Mouse (Mus musculus) liver, postnatal 0 days (tissue): ENCODE measurements around the gene Vwce. TPM values are rescaled to one million over a fixed set of nuclear protein-coding genes. Genes with fewer than 3 reads are reported as not detected.

Source experiments
- ATAC-seq: fragments of 200-750 bp; cut with Nextera tagmentation; 2 replicates; pipeline ENCODE4 v1.8.0; 2017; ENCODE audit warnings: mild to moderate bottlenecking, moderate library complexity
- DNase-seq: peaks from one replicate; pipeline ENCODE4 v3.0.0-alpha.2; 2016
- H3K27ac ChIP-seq: fragments of 300-500 bp; sonication (generic); 2 replicates; pipeline ENCODE4 v1.5.1; 2014; ENCODE audit warnings: antibody characterized with exemption, moderate library complexity, mild to moderate bottlenecking, low read depth
- H3K27me3 ChIP-seq: fragments of 300-500 bp; sonication (generic); 2 replicates; pipeline ENCODE4 v1.6.1; 2014; ENCODE audit warnings: low read length, control low read depth, mixed read lengths; ENCODE audit not compliant: insufficient read depth
- H3K36me3 ChIP-seq: fragments of 300-500 bp; sonication (generic); replicated peaks from 2 replicates; pipeline ENCODE4 v1.6.1; 2014; ENCODE audit warnings: mild to moderate bottlenecking, control low read depth, low read length, moderate library complexity, mixed read lengths; ENCODE audit not compliant: insufficient read depth
- H3K4me1 ChIP-seq: fragments of 300-500 bp; sonication (generic); 2 replicates; pipeline ENCODE4 v1.6.1; 2014; ENCODE audit warnings: antibody characterized with exemption, mild to moderate bottlenecking, control low read depth; ENCODE audit not compliant: insufficient read depth
- H3K4me2 ChIP-seq: fragments of 300-500 bp; sonication (generic); 2 replicates; pipeline ENCODE4 v1.6.1; 2014; ENCODE audit warnings: low read depth, mild to moderate bottlenecking, low read length, moderate library complexity, mixed read lengths
- H3K4me3 ChIP-seq: fragments of 300-500 bp; sonication (generic); 2 replicates; pipeline ENCODE4 v1.5.1; 2014; ENCODE audit warnings: low read depth, low read length
- H3K9ac ChIP-seq: fragments of 300-500 bp; sonication (generic); replicated peaks from 2 replicates; pipeline ENCODE4 v1.6.1; 2014; ENCODE audit warnings: mild to moderate bottlenecking, moderate library complexity
- H3K9me3 ChIP-seq: fragments of 300-500 bp; sonication (generic); 2 replicates; pipeline ENCODE4 v1.6.1; 2016; ENCODE audit warnings: mild to moderate bottlenecking, control low read depth, low read length, mixed read lengths
- CTCF ChIP-seq: sonication (generic); IDR thresholded peaks from 2 replicates; pipeline ENCODE4 v1.5.1; 2016; ENCODE audit warnings: antibody characterized with exemption, low read depth
- EP300 ChIP-seq: IDR thresholded peaks from 2 replicates; pipeline ENCODE4 v1.6.1; 2016; ENCODE audit warnings: antibody characterized with exemption, low read depth, mild to moderate bottlenecking
- WGBS: fragments of 180-500 bp; shearing (Covaris S2); extraction: QIAGEN DNeasy Blood & Tissue Kit; methylation state at CpG from one replicate; pipeline ENCODE4 v1.1.7; 2014; ENCODE audit not compliant: insufficient replicate concordance; 5-methylcytosine and 5-hydroxymethylcytosine counted together
- polyA plus RNA-seq: library from polyadenylated mRNA; unstranded; fragments of >200 nt; fragmentation: Nextera tagmentation; extraction: Ambion mirVana; gene quantifications from 2 replicates; pipeline ENCODE4 v1.2.1, GENCODE M21; 2015

The Vwce gene
- polyA plus RNA-seq, 1 experiment from 2014 or later: 18.2 TPM

DNA sequence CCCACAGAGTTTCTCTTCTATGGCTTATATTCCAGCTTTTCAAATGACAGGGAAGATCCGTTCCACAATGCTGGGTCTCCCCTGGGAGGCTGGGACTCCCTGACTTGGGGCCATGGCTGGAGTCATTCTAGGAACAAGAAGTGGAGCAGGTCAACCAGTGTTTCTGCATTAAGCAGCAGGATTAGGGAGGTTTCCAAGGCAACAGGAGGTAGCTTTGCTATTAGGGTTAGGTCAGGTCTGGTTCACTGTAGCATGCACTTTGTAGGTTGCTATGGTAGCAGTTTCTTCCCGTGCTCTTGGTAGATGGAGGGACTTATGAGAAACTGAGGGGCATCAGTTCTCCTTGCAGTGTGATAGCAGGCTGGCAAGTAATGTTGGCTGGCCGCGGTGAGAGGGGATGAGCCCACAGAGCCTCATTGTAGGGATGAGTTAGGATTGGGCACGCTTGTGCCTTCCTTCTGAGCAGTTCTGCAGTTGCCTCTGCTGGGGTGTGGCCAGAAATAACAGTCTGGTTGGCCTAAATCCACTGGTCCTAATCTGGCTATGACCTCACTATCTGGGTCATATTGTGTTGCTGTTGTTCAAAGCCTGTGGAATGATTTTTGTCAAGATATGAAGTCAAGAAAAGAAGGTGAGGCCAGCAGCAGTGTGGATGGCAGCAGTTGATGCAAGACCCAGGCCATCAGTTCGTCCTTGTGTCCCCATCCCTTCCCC, 67.2 kb downstream of the Vwce start:
- 77% methylated on average over 6 of the region's 6 CpGs for WGBS
- H3K9me3 ChIP-seq: no peaks in the 10 kb centered on the region
- DNase-seq: no peak
- H3K4me2 ChIP-seq: no peak overlapping the region
- no peak for TF ChIP-seq EP300
- no peak for TF ChIP-seq CTCF
- no peak overlapping the region for H3K4me3 ChIP-seq
- no peak overlapping the region for H3K9ac ChIP-seq
- peaks cover 65% of the 10 kb centered on the region for H3K4me1 ChIP-seq
- no peaks in the 10 kb centered on the region for H3K27me3 ChIP-seq
- H3K36me3 ChIP-seq: 0 out of 2 replicates have a peak, but pooled peaks cover 4% of the 10 kb centered on the region
- no peak overlapping the region for H3K27ac ChIP-seq
- no peak for ATAC-seq

DNA sequence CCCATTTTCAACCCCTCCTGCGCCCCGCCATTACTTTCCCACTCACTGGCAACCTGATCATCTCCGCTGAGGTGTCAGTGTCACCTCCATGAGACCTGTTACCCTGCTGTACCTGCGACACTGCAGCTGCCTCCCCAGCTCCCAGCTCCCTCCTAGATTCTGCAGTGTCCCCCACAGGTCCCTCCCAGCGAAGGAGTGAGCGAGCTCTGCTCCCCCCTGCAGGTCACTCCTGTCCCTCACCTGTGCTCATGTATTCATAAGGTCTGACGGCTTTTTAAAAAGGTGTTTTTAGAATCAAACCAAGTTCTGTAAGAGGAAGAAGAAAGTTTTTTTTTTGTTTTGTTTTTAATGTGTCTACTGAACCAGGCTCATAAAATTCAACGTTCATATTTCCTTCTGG, 68.1 kb downstream of the Vwce start:
- no peak overlapping the region for H3K4me3 ChIP-seq
- 64% methylated on average over 8 of the region's 8 CpGs for WGBS
- no peak overlapping the region for H3K27ac ChIP-seq
- ATAC-seq (no peak), DNase-seq (no peak)
- H3K4me2 ChIP-seq: no peak overlapping the region
- H3K9ac ChIP-seq: no peak overlapping the region
- peaks cover 60% of the 10 kb centered on the region for H3K4me1 ChIP-seq
- TF ChIP-seq EP300 (no peak), CTCF (no peak)
- no peaks in the 10 kb centered on the region for H3K27me3 ChIP-seq
- peaks cover 7% of the 10 kb centered on the region for H3K36me3 ChIP-seq
- H3K9me3 ChIP-seq: no peaks in the 10 kb centered on the region

DNA sequence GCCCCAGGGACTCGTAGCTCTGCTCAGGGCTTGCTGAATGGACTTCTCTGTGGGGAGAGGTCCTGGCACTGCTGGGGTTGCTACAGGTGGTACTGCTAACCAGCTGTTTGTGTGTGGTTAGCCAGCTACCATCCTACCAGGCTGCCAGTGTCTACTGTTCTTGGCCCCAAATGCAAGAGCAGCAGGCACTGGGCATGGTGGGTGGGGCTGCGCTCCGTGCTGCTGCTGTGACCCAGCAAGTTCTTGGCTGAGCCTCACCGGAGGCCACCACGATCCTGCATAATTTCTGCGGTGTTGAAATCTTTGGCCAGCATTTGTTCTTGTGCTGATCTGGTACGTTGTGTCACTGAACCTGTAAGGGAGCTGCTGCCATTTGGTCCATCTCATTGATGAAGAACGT, 69.5 kb downstream of the Vwce start:
- TF ChIP-seq CTCF: no peak
- TF ChIP-seq EP300: no peak
- ATAC-seq: no peak
- WGBS: 64% methylated on average over 8 of the region's 8 CpGs
- H3K9ac ChIP-seq: no peak overlapping the region
- H3K36me3 ChIP-seq: peaks cover 13% of the 10 kb centered on the region
- H3K27me3 ChIP-seq: no peaks in the 10 kb centered on the region
- H3K4me3 ChIP-seq: no peak overlapping the region
- H3K4me2 ChIP-seq: no peak overlapping the region
- DNase-seq: peak; percentile 35
- 0 out of 2 replicates have a peak overlapping the region, but pooled peaks have one; percentile 3 for H3K27ac ChIP-seq
- H3K9me3 ChIP-seq: no peaks in the 10 kb centered on the region
- H3K4me1 ChIP-seq: peaks cover 47% of the 10 kb centered on the region

DNA sequence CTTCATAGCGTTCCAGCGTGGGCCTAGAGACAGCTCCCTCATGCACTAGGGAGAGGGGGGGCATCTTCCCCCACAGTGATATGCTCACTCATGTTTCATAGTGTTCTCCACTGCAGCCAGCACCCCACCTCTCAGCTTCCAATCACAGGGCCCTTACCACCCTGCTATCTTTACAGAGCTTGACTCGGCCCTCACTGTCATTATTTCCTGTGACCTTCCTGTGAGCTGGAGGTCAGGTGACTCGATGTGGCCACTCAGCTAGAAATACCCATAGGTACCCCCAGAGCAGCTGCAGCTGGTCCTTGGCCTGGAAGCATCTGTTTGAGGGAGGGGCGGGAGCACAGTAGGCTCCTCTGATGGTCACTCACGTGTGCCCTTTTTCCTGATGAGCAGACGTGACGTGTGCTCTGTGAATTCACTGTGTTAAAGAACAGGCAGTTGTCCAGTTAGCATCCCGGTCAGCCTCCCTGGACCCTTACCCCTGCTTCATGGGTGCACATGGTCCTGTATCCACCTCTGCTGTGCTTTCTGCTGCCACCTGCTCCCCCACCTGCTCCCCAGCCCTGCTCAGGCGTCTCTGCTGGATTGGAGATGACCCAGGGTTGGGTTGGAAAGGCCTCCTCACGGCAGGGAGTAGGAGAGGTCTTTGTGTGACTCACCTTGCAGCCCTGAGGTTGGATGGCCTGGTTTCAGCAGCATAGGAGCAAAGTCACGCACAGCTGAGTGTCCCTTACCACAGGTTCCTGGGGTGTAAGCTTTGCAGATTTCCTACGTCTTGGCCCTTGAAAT, 73.3 kb downstream of the Vwce start:
- peaks cover 20% of the 10 kb centered on the region for H3K4me1 ChIP-seq
- no peak overlapping the region for H3K9ac ChIP-seq
- WGBS: 76% methylated on average over 13 of the region's 13 CpGs
- no peaks in the 10 kb centered on the region for H3K9me3 ChIP-seq
- TF ChIP-seq EP300 (no peak), CTCF (no peak)
- ATAC-seq (no peak), DNase-seq (no peak)
- H3K4me3 ChIP-seq: no peak overlapping the region
- no peaks in the 10 kb centered on the region for H3K27me3 ChIP-seq
- no peak overlapping the region for H3K27ac ChIP-seq
- H3K4me2 ChIP-seq: no peak overlapping the region
- peaks cover 33% of the 10 kb centered on the region for H3K36me3 ChIP-seq

DNA sequence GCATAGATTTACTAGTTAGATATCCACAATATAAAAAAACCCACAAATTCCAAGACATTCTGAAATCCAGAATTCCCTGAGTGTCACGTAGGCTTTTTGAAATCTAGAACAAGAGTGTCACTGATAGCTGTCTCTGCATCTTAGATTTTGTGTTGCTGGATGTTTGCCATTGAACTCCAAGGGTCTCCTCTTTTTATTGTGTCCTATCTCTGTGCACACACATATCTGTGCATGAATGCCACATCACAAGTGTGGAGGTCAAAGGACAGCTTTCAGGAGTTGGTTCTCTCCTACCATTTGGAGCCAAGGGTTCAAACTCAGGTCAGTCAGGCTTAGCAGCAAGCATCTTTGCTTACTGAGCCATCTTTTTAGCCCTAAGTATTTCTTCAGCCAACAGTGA, 73.9 kb downstream of the Vwce start:
- ATAC-seq (no peak), DNase-seq (no peak)
- no peaks in the 10 kb centered on the region for H3K9me3 ChIP-seq
- H3K4me1 ChIP-seq: peaks cover 15% of the 10 kb centered on the region
- peaks cover 39% of the 10 kb centered on the region for H3K36me3 ChIP-seq
- no peaks in the 10 kb centered on the region for H3K27me3 ChIP-seq
- H3K4me3 ChIP-seq: no peak overlapping the region
- no peak overlapping the region for H3K27ac ChIP-seq
- 83% methylated on average over 1 of the region's 1 CpGs for WGBS
- no peak overlapping the region for H3K9ac ChIP-seq
- no peak overlapping the region for H3K4me2 ChIP-seq
- TF ChIP-seq CTCF: no peak
- no peak for TF ChIP-seq EP300

DNA sequence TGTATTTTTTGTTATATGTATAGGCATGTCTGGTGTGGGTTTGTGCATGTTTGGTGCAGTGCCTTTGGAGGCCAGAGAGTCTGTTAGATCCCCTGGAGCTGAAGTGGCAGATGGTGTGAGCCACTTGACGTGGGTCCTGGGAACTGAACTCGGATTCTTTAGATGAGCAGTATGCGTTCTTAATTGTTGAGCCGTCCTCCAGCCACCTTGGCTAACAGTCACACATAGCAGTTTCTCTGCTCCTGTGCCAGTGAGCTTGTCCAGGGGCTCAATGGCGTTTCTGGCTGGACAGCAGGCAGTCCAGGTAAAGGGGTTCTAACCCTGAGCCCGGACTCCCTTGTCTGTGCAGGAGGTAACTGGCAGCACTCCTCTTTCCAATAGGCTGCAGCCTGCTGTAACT, 74.9 kb downstream of the Vwce start:
- no peaks in the 10 kb centered on the region for H3K9me3 ChIP-seq
- TF ChIP-seq CTCF (no peak), EP300 (no peak)
- H3K27me3 ChIP-seq: no peaks in the 10 kb centered on the region
- H3K4me3 ChIP-seq: no peak overlapping the region
- no peak overlapping the region for H3K27ac ChIP-seq
- DNase-seq (no peak), ATAC-seq (no peak)
- 74% methylated on average over 6 of the region's 6 CpGs for WGBS
- H3K4me2 ChIP-seq: no peak overlapping the region
- H3K4me1 ChIP-seq: peaks cover 9% of the 10 kb centered on the region
- H3K36me3 ChIP-seq: peaks cover 41% of the 10 kb centered on the region
- 0 out of 2 replicates have a peak overlapping the region, but pooled peaks have one; percentile 21 for H3K9ac ChIP-seq
